Mouse (Mus musculus): Measurements from ENCODE around the gene Vmn2r81.
"Not testable (repeated sequence)": the region's sequence is repeated elsewhere in the genome, so short reads cannot be mapped to it uniquely, and the experiment has no call there.

The Vmn2r81 gene

DNA sequence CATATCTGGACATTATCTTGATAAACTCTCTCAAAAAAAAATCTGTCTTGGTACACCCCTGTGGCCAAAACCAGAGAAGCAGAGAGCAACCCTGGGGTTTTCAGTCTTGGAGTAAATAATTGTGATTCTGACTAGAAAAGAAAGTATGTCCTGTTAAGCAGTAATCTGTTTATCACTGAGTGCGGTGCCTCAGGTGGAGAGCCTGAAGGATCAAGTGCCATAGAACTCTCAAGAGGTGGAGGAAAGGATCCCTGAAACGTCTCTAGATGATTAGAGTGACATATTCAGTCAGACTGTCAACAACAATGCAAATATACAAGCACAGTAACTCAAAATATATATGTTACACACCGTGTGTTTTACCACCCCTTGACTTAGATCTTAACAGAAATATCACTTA lies at the start of gene Vmn2r81:
TSS of gene Vmn2r81 (plus strand) at position 301 of the 400 bp plus-strand sequence.
- not testable (repeated sequence) for DNase-seq (ENCODE audit: low spot score in 2 of 2)

DNA sequence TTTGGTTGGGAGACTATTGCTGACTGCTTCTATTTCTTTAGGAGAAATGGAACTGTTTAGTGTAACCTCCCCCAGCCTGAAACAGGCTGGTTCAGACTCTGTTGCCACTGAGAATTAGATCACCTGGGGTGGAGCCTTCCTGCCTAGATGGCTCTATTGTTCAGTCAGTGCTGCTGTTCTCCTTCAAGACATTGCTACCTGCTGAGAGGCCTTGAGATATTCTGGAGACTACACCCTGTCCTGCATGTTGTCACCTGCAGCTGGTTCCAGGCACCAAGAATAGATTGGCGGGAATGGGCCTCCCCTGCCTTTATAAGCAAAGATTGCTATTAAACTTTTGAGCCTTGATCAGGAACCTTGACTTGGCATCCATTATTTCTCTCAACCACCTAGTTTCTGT lies 47.5 kb upstream of the Vmn2r81 start:
- not testable (repeated sequence) for DNase-seq (ENCODE audit: low spot score in 2 of 2)

DNA sequence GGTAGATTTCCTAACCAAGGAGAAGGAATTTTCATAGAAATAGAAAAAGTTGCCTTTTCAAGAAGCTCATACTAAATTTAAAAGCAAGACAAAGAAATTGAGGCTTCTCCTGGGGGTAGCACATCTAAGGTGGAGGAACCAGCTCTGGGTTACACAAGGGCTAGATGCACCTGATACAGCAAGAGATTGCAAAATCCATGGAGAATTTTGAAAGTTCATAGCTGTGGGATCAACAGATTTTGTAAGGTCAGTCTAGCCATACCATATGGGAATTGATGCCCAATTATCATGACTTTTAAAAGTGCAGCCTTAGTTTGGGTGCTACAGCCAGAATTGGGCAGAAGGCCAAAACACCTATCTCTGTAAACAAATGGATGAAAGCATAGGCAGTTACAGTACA lies 27.1 kb upstream of the Vmn2r81 start:
- DNase-seq (ENCODE audit: low spot score in 2 of 2) = no peak

DNA sequence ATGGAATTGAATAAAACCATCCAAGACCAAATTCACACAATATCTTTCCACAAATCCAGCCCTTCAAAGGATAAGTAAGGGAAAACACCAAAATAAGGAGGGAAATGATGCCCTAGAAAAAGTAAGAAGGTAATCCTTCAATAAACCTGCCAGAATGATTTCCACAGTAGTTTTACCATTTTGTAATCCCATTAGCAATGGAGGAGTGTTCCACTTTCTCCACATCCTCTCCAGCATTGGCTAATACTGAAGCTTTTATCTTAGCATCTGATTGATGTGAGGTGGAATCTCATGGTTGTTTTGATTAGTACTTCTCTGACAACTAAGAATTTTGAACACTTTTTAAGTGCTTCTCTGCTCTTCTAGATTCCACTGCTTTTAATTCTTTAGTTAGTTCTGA lies 25.9 kb upstream of the Vmn2r81 start:
- DNase-seq (ENCODE audit: low spot score in 2 of 2) = no peak

DNA sequence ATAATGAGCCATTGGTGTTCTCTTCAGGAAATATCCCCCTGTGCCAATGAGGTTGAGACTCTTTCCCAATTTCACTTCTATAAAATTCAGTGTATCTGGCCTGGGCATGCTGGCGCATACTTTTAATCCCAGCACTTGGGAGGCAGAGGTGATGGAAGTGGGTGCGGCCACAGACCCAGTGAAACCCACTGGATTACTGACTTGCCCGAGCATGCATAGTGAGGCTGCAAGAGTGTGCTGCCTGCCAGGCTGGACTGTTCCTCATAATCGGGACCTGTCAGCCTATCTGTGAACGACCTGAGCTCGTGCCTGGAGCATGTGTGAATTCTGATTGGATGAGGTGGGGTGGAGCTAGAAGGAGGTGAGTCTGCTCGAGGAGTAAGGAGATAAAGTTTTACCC lies 25.3 kb upstream of the Vmn2r81 start:
- no peak for DNase-seq (ENCODE audit: low spot score in 2 of 2)

DNA sequence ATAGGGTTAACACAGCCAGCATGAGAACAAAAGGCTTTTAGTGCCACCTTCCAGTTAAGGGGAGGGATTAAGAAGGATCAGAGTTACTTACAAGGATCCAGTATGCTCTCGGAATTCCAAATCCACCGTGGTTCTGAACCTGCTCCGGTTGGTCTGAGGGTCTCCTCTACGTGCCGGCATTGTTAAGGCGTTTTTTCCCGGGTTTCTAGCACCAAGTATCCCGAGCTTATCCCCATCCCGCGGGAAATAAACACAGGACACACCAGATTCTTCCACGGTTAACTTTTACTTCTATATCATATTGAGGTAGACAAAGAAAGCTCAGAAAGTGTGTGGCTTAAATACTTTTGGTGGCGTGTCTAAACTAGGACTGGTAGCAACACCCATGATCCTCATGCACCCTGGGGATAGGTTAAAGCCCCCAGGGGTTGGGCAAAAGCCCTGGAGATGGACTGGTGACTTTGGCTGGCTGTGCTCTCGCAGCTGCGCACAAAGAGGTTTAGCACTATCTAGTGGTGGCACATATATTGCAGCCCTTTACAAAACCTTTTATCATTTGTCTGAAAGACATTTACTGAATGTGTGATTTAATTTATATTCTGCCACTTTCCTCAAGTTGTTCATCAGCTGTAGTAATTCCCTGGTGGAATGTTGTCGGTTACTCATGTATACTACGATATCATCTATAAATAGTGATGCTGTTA lies 74.7 kb downstream of the Vmn2r81 start:
- DNase-seq (ENCODE audit: low spot score in 2 of 2) = not testable (repeated sequence)

DNA sequence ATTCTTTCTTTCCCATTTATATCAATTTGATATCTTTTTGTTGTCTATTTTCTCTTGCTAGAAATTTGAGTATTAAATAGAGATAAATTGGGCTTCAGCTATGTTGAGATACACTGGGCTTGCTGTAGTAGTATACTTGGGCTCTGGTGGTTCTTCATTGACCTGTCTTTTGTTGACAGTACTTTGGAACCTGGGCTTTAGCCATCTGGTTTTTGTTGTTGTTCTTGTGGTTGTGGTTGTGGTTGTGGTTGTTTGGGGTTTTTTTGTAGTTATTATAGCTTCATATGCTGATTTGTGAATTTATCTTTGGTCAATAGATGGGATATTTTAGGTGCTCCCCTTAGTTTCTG lies 75.2 kb downstream of the Vmn2r81 start:
- no peak for DNase-seq (ENCODE audit: low spot score in 2 of 2)

Measured in spleen, postnatal 10 days (tissue).